Mouse (Mus musculus) embryonic fibroblast, embryonic 13.5 days (primary cell): ENCODE measurements around the gene Galns.

Experiments used
- CTCF ChIP-seq: IDR thresholded peaks from 2 replicates; pipeline ENCODE4 v1.5.1; 2011; ENCODE audit warnings: mild to moderate bottlenecking, control low read depth, low read length, moderate library complexity, borderline replicate concordance; ENCODE audit not compliant: insufficient read depth
- POLR2A ChIP-seq: IDR thresholded peaks from 2 replicates; pipeline ENCODE4 v1.6.1; 2011; ENCODE audit warnings: low read depth, mild to moderate bottlenecking, control low read depth, low read length, moderate library complexity

DNA sequence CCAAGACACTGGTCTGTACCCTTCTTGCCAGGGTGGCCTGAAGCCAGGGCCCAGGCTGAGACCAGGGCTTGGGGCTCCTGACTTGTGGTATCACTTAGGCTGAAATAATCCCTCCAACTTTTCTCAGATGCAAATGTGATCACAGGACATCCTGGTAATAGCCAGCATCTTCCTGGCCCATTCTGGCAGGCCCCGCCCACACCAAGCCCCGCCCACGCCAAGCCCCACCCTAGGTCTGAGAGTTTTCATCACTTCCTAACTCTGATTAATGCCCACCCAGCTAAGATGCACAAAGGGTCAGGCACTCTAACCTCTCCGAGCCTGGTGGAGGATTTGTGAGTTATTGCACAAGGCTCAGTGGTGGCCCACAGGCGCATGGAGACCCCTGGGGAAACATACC is 9.2 kb upstream of the Galns start:
- TF ChIP-seq CTCF (no peak), POLR2A (no peak)
